Mouse (Mus musculus): ENCODE data around the gene Tmprss7. TPM values are rescaled to one million over a fixed set of nuclear protein-coding genes. Genes with fewer than 3 reads are reported as not detected.

The Tmprss7 gene
- total and polyA plus RNA-seq, 3 experiments: not detected

- Histone ChIP-seq H3K4me3 (replicated peaks in 1 of 3; ENCODE audit: low read depth in 2 of 3, low read length in 2 of 3, poor library complexity in 1 of 3) (no peak within 1 kb of the TSS), H3K4me2 (ENCODE audit: insufficient read depth, low read depth, poor library complexity, severe bottlenecking) (no peak within 1 kb of the TSS), H3K27ac (ENCODE audit: insufficient read depth, low read depth) (no peak within 1 kb of the TSS), H3K27me3 (replicated peaks) (no peaks in the 10 kb centered on the region), H3K36me3 (replicated peaks in 1 of 2; ENCODE audit: control insufficient read depth in 1 of 2, insufficient read depth in 1 of 2, low read length in 1 of 2) (peaks cover 4 to 70% of the 10 kb centered on the region in 2 experiments), H3K4me1 (ENCODE audit: control insufficient read depth in 1 of 2, insufficient read depth in 2 of 2) (no peaks in the 10 kb centered on the region), H3K9ac (ENCODE audit: insufficient read depth, low read depth) (no peak within 1 kb of the TSS), H3K9me3 (replicated peaks; ENCODE audit: low read length) (no peaks in the 10 kb centered on the region), H3K79me2 (replicated peaks; ENCODE audit: control insufficient read depth, extremely low read depth, insufficient read depth, poor library complexity, severe bottlenecking) (no peaks in the 10 kb centered on the region)
- in situ Hi-C loops (cut with MboI; ENCODE audit: low pct_ligation_motif_present, low pct_unique_long_range_greater_than_20kb, low sequenced_read_pairs) (no loop called here), dilution Hi-C loops (cut with MboI; ENCODE audit: extremely low pct_ligation_motif_present, extremely low pct_unique_long_range_greater_than_20kb, low sequenced_read_pairs) (no loop called here)
- no peak for DNase-seq (ENCODE audit: extremely low read depth)
- TF ChIP-seq MXI1 (IDR thresholded peaks at IDR 0.05; ENCODE audit: low read depth, low read length) (no peak), SIN3A (IDR thresholded peaks at IDR 0.05; ENCODE audit: low read length) (no peak), CTCF (conservative IDR thresholded peaks at IDR 0.05 in 1 of 2, IDR thresholded peaks at IDR 0.05 in 1 of 2; ENCODE audit: low read depth in 2 of 2, low read length in 2 of 2) (no peak), ZMIZ1 (IDR thresholded peaks at IDR 0.05; ENCODE audit: low read depth, low read length) (no peak), HCFC1 (IDR thresholded peaks at IDR 0.05; ENCODE audit: low read depth, low read length) (no peak), POLR2A (IDR thresholded peaks at IDR 0.05; ENCODE audit: low read depth, low read length) (no peak)
Measured at GRCm38 (mm10) chr16:45724061-45724741, 30.7 kb upstream of the Tmprss7 start, which contains the start of gene Tagln3. TSS of gene Tagln3 (minus strand) at chr16:45724608.

DNA sequence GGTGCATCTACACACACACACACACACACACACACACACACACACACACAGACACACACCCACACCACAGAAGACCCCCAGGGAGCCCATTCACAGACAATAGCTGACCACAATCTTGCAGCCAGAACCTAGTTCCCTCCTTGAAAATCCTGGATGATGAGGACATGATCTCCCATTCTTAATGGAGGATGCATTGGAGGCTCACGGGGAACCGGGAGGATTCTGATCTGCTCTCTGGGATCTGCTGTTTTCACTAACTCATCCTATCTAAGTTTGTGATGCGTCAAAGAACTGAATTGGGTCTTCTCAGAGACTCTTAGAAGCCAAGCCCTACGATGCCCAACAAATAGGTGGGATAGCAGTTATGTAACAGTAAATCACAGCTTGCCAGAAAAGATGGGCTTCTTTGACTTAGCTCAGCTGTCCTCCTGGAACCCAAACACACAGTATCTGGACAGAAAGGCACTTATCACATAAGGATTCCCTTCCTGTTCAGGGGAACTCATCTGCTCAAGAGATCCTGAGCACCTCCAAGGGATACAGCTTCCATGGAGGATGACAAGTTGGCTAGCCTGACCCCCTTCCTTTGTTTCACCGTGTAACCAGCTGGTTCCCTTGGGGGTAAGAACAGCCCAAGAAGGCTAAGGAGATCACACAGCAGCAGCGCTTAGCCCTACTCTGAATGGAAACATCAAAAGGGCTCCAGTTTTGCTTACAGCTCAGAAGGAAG is 29.9 kb upstream of the Tmprss7 start:
- no peaks in the 10 kb centered on the region for H3K9me3 ChIP-seq (replicated peaks; ENCODE audit: low read length)
- no peaks in the 10 kb centered on the region for H3K4me1 ChIP-seq (ENCODE audit: control insufficient read depth in 1 of 2, insufficient read depth in 2 of 2)
- H3K27me3 ChIP-seq (replicated peaks): no peaks in the 10 kb centered on the region
- no peak overlapping the region for H3K9ac ChIP-seq (ENCODE audit: insufficient read depth, low read depth)
- H3K36me3 ChIP-seq (replicated peaks in 1 of 2; ENCODE audit: control insufficient read depth in 1 of 2, insufficient read depth in 1 of 2, low read length in 1 of 2): peaks cover 3 to 71% of the 10 kb centered on the region in 2 experiments
- TF ChIP-seq CTCF (conservative IDR thresholded peaks at IDR 0.05 in 1 of 2, IDR thresholded peaks at IDR 0.05 in 1 of 2; ENCODE audit: low read depth in 2 of 2, low read length in 2 of 2) (no peak), PAX5 (IDR thresholded peaks at IDR 0.05; ENCODE audit: low read length) (no peak), JUND (conservative IDR thresholded peaks at IDR 0.05; ENCODE audit: low read depth, low read length) (no peak), ZC3H11A (IDR thresholded peaks at IDR 0.05; ENCODE audit: low read depth, low read length) (no peak), NELFE (IDR thresholded peaks at IDR 0.05; ENCODE audit: low read depth, low read length) (no peak), CHD2 (IDR thresholded peaks at IDR 0.05; ENCODE audit: low read length) (no peak), ZKSCAN1 (IDR thresholded peaks at IDR 0.05; ENCODE audit: borderline replicate concordance, low read depth, low read length) (no peak), ETS1 (conservative IDR thresholded peaks at IDR 0.05; ENCODE audit: low read depth, low read length) (no peak), TCF12 (IDR thresholded peaks at IDR 0.05; ENCODE audit: low read depth, low read length) (no peak)
- in situ Hi-C loops (cut with MboI; ENCODE audit: low pct_ligation_motif_present, low pct_unique_long_range_greater_than_20kb, low sequenced_read_pairs) (no loop called here), dilution Hi-C loops (cut with MboI; ENCODE audit: extremely low pct_ligation_motif_present, extremely low pct_unique_long_range_greater_than_20kb, low sequenced_read_pairs) (no loop called here)
- H3K27ac ChIP-seq (ENCODE audit: insufficient read depth, low read depth): no peak overlapping the region
- no peak for DNase-seq (ENCODE audit: extremely low read depth)
- no peak overlapping the region for H3K4me2 ChIP-seq (ENCODE audit: insufficient read depth, low read depth, poor library complexity, severe bottlenecking)
- H3K4me3 ChIP-seq (replicated peaks in 1 of 3; ENCODE audit: low read depth in 2 of 3, low read length in 2 of 3, poor library complexity in 1 of 3): no peak overlapping the region
- H3K79me2 ChIP-seq (replicated peaks; ENCODE audit: control insufficient read depth, extremely low read depth, insufficient read depth, poor library complexity, severe bottlenecking): no peaks in the 10 kb centered on the region

Data from CH12.LX (cell line).